Mouse (Mus musculus): ENCODE measurements around the gene Tnf. TPM values are rescaled to one million over a fixed set of nuclear protein-coding genes. Genes with fewer than 3 reads are reported as not detected.
A peak's percentile ranks its signal among the peaks of the same experiment; 100 is the strongest.

Tnf gene
- total and polyA plus RNA-seq, 3 experiments, result 0.34 to 0.80 TPM; not detected in 1

DNA sequence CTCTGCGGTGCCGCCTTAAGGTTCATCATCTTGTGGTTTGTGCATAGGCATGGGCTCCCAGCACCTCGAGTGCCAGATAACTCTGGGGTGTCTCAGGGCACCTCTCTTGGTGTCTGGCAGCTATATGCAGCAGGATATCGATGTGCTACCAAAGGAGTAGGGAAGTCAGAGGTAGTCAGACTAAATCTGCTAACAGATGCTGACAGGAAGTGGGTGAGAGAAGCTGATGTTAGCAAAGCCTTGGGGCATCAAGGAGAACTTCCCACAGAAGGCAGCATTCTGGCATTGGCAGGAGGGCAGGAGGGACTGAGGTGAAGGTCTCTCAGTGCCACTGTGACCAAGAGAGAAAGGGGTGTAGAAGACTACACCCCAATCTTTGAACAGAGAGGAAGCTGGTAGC lies 11.7 kb downstream of the Tnf start:
- Histone ChIP-seq H3K79me2 (replicated peaks; ENCODE audit: control insufficient read depth, insufficient read depth, low read length) (no peaks in the 10 kb centered on the region), H3K4me3 (no peak overlapping the region), H3K4me1 (ENCODE audit: control insufficient read depth, insufficient read depth, low read length) (no peaks in the 10 kb centered on the region; the same call in 1 of the 2 replicates), H3K9ac (ENCODE audit: low read depth, low read length) (no peak overlapping the region), H3K36me3 (ENCODE audit: control insufficient read depth, insufficient read depth, low read length) (no peaks in the 10 kb centered on the region), H3K27ac (no peak overlapping the region; the same call in 1 of the 2 replicates), H3K27me3 (ENCODE audit: control insufficient read depth, insufficient read depth, low read length) (no peaks in the 10 kb centered on the region)
- TF ChIP-seq EP300 (IDR thresholded peaks at IDR 0.05; ENCODE audit: insufficient read depth, low read depth, low read length), result no peak
- TF ChIP-seq POLR2A (IDR thresholded peaks at IDR 0.05; ENCODE audit: insufficient read depth, low read depth, low read length), result no peak
- no peak for TF ChIP-seq CTCF (IDR thresholded peaks at IDR 0.05)
- intact Hi-C loops (cut with DNase I), result no loop called here
- peak in 1 of 2 experiments; percentile 34 for DNase-seq
- WGBS, result 61% methylated on average over 4 of the region's 4 CpGs

- H3K4me1 ChIP-seq (ENCODE audit: control insufficient read depth, insufficient read depth, low read length), result no peaks in the 10 kb centered on the region; the same call in 1 of the 2 replicates
- no peak overlapping the region for H3K9ac ChIP-seq (ENCODE audit: low read depth, low read length)
- DNase-seq, result peak in 1 of 2 experiments; percentile 31
- no peaks in the 10 kb centered on the region for H3K27me3 ChIP-seq (ENCODE audit: control insufficient read depth, insufficient read depth, low read length)
- H3K4me3 ChIP-seq, result no peak overlapping the region
- no peaks in the 10 kb centered on the region for H3K36me3 ChIP-seq (ENCODE audit: control insufficient read depth, insufficient read depth, low read length)
- WGBS, result 27% methylated on average over 1 of the region's 1 CpGs
- H3K79me2 ChIP-seq (replicated peaks; ENCODE audit: control insufficient read depth, insufficient read depth, low read length), result no peaks in the 10 kb centered on the region
- intact Hi-C loops (cut with DNase I), result no loop called here
- TF ChIP-seq CTCF (IDR thresholded peaks at IDR 0.05) (no peak), EP300 (IDR thresholded peaks at IDR 0.05; ENCODE audit: insufficient read depth, low read depth, low read length) (no peak), POLR2A (IDR thresholded peaks at IDR 0.05; ENCODE audit: insufficient read depth, low read depth, low read length) (no peak)
- H3K27ac ChIP-seq, result no peak overlapping the region; the same call in 1 of the 2 replicates
Observed at GRCm38 (mm10) chr17:35189186-35189585, 12.6 kb downstream of the Tnf start.

DNA sequence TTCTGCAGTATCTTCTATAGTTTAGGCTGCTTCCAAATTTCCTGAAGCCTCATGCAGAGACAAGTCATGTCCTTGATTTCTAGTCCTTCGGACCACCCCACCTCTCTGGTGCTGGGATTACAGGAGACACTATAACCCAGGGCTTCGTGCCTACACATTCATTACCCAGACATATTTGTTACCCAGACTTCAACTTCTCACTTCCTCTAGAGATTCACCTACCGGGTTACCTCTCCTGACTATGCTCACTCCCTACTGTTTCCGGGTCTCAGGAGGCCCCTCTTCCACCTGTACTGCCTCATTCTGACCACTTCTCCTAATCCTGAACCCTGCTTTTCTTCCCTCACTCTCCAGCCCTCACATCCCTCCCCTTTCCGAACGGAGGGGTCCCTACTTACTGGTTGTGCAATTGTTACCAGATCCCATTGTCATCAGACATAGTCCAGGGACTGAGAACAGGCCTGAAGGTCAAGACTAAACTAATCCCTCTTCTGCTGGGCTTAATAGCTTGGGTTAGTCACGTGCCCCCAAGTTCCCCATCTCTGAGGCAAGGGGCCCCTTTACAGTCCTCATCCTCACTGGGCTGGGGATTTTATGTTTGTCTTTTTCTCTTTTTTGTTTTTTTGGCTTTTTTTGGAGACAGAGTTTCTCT lies 13.7 kb downstream of the Tnf start, which contains the start of gene Lst1:
Gene Lst1 (minus strand): TSS at position 481 of the 652 bp plus-strand sequence.
- no peaks in the 10 kb centered on the region; the same call in 1 of the 2 replicates for H3K4me1 ChIP-seq (ENCODE audit: control insufficient read depth, insufficient read depth, low read length)
- no peaks in the 10 kb centered on the region for H3K27me3 ChIP-seq (ENCODE audit: control insufficient read depth, insufficient read depth, low read length)
- 73% methylated on average over 7 of the region's 7 CpGs for WGBS
- intact Hi-C loops (cut with DNase I), result no loop called here
- no peak for DNase-seq
- no peaks in the 10 kb centered on the region for H3K79me2 ChIP-seq (replicated peaks; ENCODE audit: control insufficient read depth, insufficient read depth, low read length)
- H3K27ac ChIP-seq, result no peak within 1 kb of the TSS
- H3K9ac ChIP-seq (ENCODE audit: low read depth, low read length), result no peak within 1 kb of the TSS
- no peak for TF ChIP-seq POLR2A (IDR thresholded peaks at IDR 0.05; ENCODE audit: insufficient read depth, low read depth, low read length)
- H3K36me3 ChIP-seq (ENCODE audit: control insufficient read depth, insufficient read depth, low read length), result no peaks in the 10 kb centered on the region
- H3K4me3 ChIP-seq, result no peak within 1 kb of the TSS

- Histone ChIP-seq H3K4me3 (no peak overlapping the region), H3K36me3 (ENCODE audit: control insufficient read depth, insufficient read depth, low read length) (no peaks in the 10 kb centered on the region), H3K4me1 (ENCODE audit: control insufficient read depth, insufficient read depth, low read length) (no peaks in the 10 kb centered on the region; the same call in 1 of the 2 replicates), H3K79me2 (replicated peaks; ENCODE audit: control insufficient read depth, insufficient read depth, low read length) (no peaks in the 10 kb centered on the region), H3K9ac (ENCODE audit: low read depth, low read length) (no peak overlapping the region), H3K27me3 (ENCODE audit: control insufficient read depth, insufficient read depth, low read length) (no peaks in the 10 kb centered on the region), H3K27ac (no peak overlapping the region)
- DNase-seq, result no peak
- intact Hi-C loops (cut with DNase I), result no loop called here
- TF ChIP-seq EP300 (IDR thresholded peaks at IDR 0.05; ENCODE audit: insufficient read depth, low read depth, low read length) (no peak), CTCF (IDR thresholded peaks at IDR 0.05) (no peak), POLR2A (IDR thresholded peaks at IDR 0.05; ENCODE audit: insufficient read depth, low read depth, low read length) (no peak)
- WGBS, result 66% methylated on average over 4 of the region's 4 CpGs
Observed at GRCm38 (mm10) chr17:35187345-35187744, 14.5 kb downstream of the Tnf start.

- Histone ChIP-seq H3K27me3 (ENCODE audit: control insufficient read depth, insufficient read depth, low read length) (no peaks in the 10 kb centered on the region), H3K4me1 (ENCODE audit: control insufficient read depth, insufficient read depth, low read length) (no peaks in the 10 kb centered on the region; the same call in 1 of the 2 replicates), H3K27ac (peak overlapping the region; percentile 34), H3K36me3 (ENCODE audit: control insufficient read depth, insufficient read depth, low read length) (no peaks in the 10 kb centered on the region), H3K79me2 (replicated peaks; ENCODE audit: control insufficient read depth, insufficient read depth, low read length) (no peaks in the 10 kb centered on the region), H3K9ac (ENCODE audit: low read depth, low read length) (peak overlapping the region; percentile 6; the same call in 1 of the 2 replicates), H3K4me3 (no peak overlapping the region)
- intact Hi-C loops (cut with DNase I), result no loop called here
- peak; percentile 57 to 60 for DNase-seq
- WGBS, result 6% methylated on average over 4 of the region's 4 CpGs
- no peak for TF ChIP-seq CTCF (IDR thresholded peaks at IDR 0.05)
- peak; percentile 23; the same call in 1 of the 2 replicates for TF ChIP-seq POLR2A (IDR thresholded peaks at IDR 0.05; ENCODE audit: insufficient read depth, low read depth, low read length)
Observed at GRCm38 (mm10) chr17:35186681-35187080, 15.1 kb downstream of the Tnf start.
